Mouse (Mus musculus): ENCODE measurements around the gene Ppfia1. TPM values are rescaled to one million over a fixed set of nuclear protein-coding genes. Genes with fewer than 3 reads are reported as not detected.

The Ppfia1 gene
- total RNA-seq (2014; rRNA removed) = 27.4 and 36.2 TPM in 2 replicates
- 15.6 and 17.2 TPM in 2 replicates for polyA plus RNA-seq (2015; fragmentation: Nextera tagmentation; extraction: Ambion mirVana)

- DNase-seq (ENCODE audit: low spot score) (peak; percentile 99), ATAC-seq (peak; percentile 96)
- Histone ChIP-seq H3K9me3 (ENCODE audit: low read length) (no peaks in the 10 kb centered on the region), H3K4me3 (ENCODE audit: low read length) (peak within 1 kb of the TSS; percentile 98), H3K36me3 (ENCODE audit: insufficient read depth, low read length) (peaks cover 8% of the 10 kb centered on the region; the same call in 1 of the 2 replicates), H3K9ac (replicated peaks; ENCODE audit: low read length) (peak within 1 kb of the TSS; percentile 98), H3K4me2 (ENCODE audit: low read depth, low read length) (peak within 1 kb of the TSS; percentile 83), H3K4me1 (ENCODE audit: insufficient read depth, low read length) (peaks cover 13% of the 10 kb centered on the region), H3K27me3 (ENCODE audit: insufficient read depth, low read length) (no peaks in the 10 kb centered on the region), H3K27ac (peak within 1 kb of the TSS; percentile 76)
- WGBS = under 1% methylated on average over 85 of the region's 97 CpGs
- no peak for TF ChIP-seq CTCF (IDR thresholded peaks at IDR 0.05; ENCODE audit: low read depth)
Observed at GRCm38 (mm10) chr7:144553237-144554122, at the start of gene Ppfia1. Gene Ppfia1 (minus strand): TSS chr7:144553729.

DNA sequence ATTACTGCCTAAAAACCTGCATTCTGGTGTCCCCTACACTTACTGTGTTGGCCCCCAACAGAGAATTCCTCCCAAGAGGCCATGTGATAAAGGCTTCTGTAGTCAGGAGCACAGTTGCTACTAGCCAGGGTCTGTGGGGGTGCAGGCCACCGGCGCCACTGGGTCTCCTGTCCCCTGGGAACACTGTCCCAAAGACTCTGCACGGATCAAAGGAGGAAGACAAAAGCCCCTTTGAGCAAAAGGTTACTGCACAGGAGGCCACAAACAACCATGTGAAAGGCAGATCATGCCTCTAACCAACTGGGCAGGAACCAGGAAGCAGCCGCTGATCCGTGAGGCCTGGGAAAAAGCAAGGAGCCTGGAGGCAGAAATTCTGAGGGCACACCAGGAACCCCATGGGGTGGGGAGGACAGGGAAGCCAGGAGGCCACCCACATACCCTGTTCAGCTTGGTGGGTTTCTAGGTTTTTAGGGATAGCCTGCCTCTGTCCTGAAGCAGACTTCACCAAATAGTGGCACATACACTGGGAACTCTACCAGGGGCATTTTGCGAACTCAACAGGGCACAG, 46.9 kb upstream of the Ppfia1 start:
- Histone ChIP-seq H3K4me3 (ENCODE audit: low read length) (no peak overlapping the region), H3K36me3 (ENCODE audit: insufficient read depth, low read length) (no peaks in the 10 kb centered on the region), H3K27ac (peak overlapping the region; percentile 48; the same call in 1 of the 2 replicates), H3K9ac (replicated peaks; ENCODE audit: low read length) (no peak overlapping the region), H3K27me3 (ENCODE audit: insufficient read depth, low read length) (no peaks in the 10 kb centered on the region), H3K9me3 (ENCODE audit: low read length) (no peaks in the 10 kb centered on the region), H3K4me1 (ENCODE audit: insufficient read depth, low read length) (0 out of 2 replicates have a peak, but pooled peaks cover 4% of the 10 kb centered on the region), H3K4me2 (ENCODE audit: low read depth, low read length) (no peak overlapping the region)
- peak; percentile 37 for DNase-seq (ENCODE audit: low spot score)
- WGBS = 24% methylated on average over 6 of the region's 6 CpGs
- no peak for TF ChIP-seq CTCF (IDR thresholded peaks at IDR 0.05; ENCODE audit: low read depth)
- peak; percentile 56 for ATAC-seq

DNA sequence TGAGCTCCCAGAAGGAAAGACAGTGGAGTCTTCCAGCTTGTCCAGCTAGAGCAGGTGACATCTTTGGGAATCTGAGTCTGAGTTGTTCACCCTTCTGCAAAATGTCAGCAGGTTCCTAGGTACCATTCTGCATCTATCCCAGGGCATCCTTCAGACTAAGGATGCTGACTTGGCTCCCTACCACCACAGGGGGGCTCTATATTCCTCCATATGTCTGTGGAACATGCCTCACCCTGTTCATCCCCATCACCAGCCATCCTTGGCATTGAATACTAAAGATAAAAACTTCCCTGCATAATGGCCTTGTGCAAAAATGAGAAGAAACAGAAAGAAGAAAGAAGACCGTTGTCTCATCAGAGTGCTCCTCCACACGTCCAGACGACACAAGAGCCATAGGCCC, 36.0 kb upstream of the Ppfia1 start:
- TF ChIP-seq CTCF (IDR thresholded peaks at IDR 0.05; ENCODE audit: low read depth) = peak; percentile 58
- Histone ChIP-seq H3K4me3 (ENCODE audit: low read length) (no peak overlapping the region), H3K4me1 (ENCODE audit: insufficient read depth, low read length) (no peaks in the 10 kb centered on the region), H3K4me2 (ENCODE audit: low read depth, low read length) (no peak overlapping the region), H3K27me3 (ENCODE audit: insufficient read depth, low read length) (no peaks in the 10 kb centered on the region; the same call in 1 of the 2 replicates), H3K9ac (replicated peaks; ENCODE audit: low read length) (no peak overlapping the region), H3K36me3 (ENCODE audit: insufficient read depth, low read length) (no peaks in the 10 kb centered on the region), H3K9me3 (ENCODE audit: low read length) (no peaks in the 10 kb centered on the region), H3K27ac (no peak overlapping the region)
- peak; percentile 36; the same call in 1 of the 2 replicates for ATAC-seq
- WGBS = 74% methylated on average over 3 of the region's 3 CpGs
- peak; percentile 68 for DNase-seq (ENCODE audit: low spot score)

DNA sequence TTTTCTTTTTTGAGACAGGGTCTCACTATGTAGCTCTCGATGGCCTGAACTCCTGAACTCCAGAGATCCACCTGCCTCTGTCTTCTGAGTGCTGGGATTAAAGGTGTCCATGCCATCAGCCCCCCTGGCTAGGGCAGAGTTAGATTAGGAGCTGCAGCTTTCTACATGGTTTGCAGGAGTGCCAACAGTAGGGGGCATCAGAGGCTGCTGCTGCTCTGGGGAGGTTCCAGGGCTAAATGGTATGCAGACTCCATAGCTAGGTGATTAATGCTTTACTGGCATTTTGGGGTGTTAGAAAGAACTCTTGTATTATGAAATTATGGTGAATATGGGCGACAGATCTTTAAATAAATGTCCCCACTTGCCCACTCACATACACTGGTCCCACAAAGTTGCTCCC, 33.8 kb upstream of the Ppfia1 start:
- 37% methylated on average over 2 of the region's 2 CpGs for WGBS
- DNase-seq (ENCODE audit: low spot score) (peak; percentile 71), ATAC-seq (no peak)
- H3K27me3 ChIP-seq (ENCODE audit: insufficient read depth, low read length) = no peaks in the 10 kb centered on the region; the same call in 1 of the 2 replicates
- H3K9ac ChIP-seq (replicated peaks; ENCODE audit: low read length) = no peak overlapping the region
- no peak overlapping the region for H3K4me3 ChIP-seq (ENCODE audit: low read length)
- no peak overlapping the region for H3K27ac ChIP-seq
- no peaks in the 10 kb centered on the region for H3K9me3 ChIP-seq (ENCODE audit: low read length)
- no peak overlapping the region for H3K4me2 ChIP-seq (ENCODE audit: low read depth, low read length)
- peaks cover 4% of the 10 kb centered on the region; the same call in 1 of the 2 replicates for H3K4me1 ChIP-seq (ENCODE audit: insufficient read depth, low read length)
- TF ChIP-seq CTCF (IDR thresholded peaks at IDR 0.05; ENCODE audit: low read depth) = peak; percentile 76
- H3K36me3 ChIP-seq (ENCODE audit: insufficient read depth, low read length) = no peaks in the 10 kb centered on the region

GRCm38 (mm10) chr7:144585648-144586047, 32.1 kb upstream of the Ppfia1 start:
- Histone ChIP-seq H3K4me1 (ENCODE audit: insufficient read depth, low read length) (peaks cover 12% of the 10 kb centered on the region), H3K36me3 (ENCODE audit: insufficient read depth, low read length) (no peaks in the 10 kb centered on the region), H3K4me2 (ENCODE audit: low read depth, low read length) (no peak overlapping the region), H3K27me3 (ENCODE audit: insufficient read depth, low read length) (no peaks in the 10 kb centered on the region; the same call in 1 of the 2 replicates), H3K4me3 (ENCODE audit: low read length) (no peak overlapping the region), H3K9ac (replicated peaks; ENCODE audit: low read length) (no peak overlapping the region), H3K27ac (no peak overlapping the region), H3K9me3 (ENCODE audit: low read length) (no peaks in the 10 kb centered on the region)
- DNase-seq (ENCODE audit: low spot score) (peak; percentile 86), ATAC-seq (no peak)
- WGBS = 5% methylated on average over 6 of the region's 6 CpGs
- peak; percentile 99 for TF ChIP-seq CTCF (IDR thresholded peaks at IDR 0.05; ENCODE audit: low read depth)

DNA sequence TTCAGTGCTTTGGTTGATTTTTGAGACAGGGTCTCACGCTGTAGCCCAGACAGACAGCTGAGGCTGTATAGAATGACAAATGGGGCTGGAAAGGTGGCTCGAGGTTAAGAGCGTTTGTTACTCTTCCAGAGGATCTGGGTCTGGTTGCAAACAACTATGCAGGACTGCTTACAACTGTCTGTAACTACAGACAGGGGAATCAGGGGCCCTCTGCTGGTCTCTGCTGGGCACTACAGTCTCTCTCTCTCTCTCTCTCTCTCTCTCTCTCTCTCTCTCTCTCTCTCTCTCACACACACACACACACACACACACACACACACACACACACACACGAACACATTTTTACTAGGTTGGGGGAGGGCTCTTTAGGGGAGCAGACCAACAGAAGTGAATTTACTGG, 30.1 kb upstream of the Ppfia1 start:
- 5% methylated on average over 4 of the region's 4 CpGs for WGBS
- peak; percentile 80 for TF ChIP-seq CTCF (IDR thresholded peaks at IDR 0.05; ENCODE audit: low read depth)
- H3K4me3 ChIP-seq (ENCODE audit: low read length) = no peak overlapping the region

More for the DNA sequence above, 30.1 kb upstream of the Ppfia1 start:
- H3K27ac ChIP-seq = no peak overlapping the region
- ATAC-seq (no peak), DNase-seq (ENCODE audit: low spot score) (peak; percentile 80)
- H3K9ac ChIP-seq (replicated peaks; ENCODE audit: low read length) = no peak overlapping the region
- H3K4me1 ChIP-seq (ENCODE audit: insufficient read depth, low read length) = peaks cover 13% of the 10 kb centered on the region
- no peaks in the 10 kb centered on the region; the same call in 1 of the 2 replicates for H3K27me3 ChIP-seq (ENCODE audit: insufficient read depth, low read length)
- no peaks in the 10 kb centered on the region for H3K9me3 ChIP-seq (ENCODE audit: low read length)
- no peak overlapping the region for H3K4me2 ChIP-seq (ENCODE audit: low read depth, low read length)
- H3K36me3 ChIP-seq (ENCODE audit: insufficient read depth, low read length) = 0 out of 2 replicates have a peak, but pooled peaks cover 10% of the 10 kb centered on the region
